Mouse (Mus musculus): Measurements from ENCODE around the gene Enpp7. TPM values are rescaled to one million over a fixed set of nuclear protein-coding genes. Genes with fewer than 3 reads are reported as not detected.

Enpp7 gene
- polyA plus RNA-seq, 1 experiment from 2014 or later = not detected

GRCm38 (mm10) chr11:119022068-119022894 is 34.3 kb downstream of the Enpp7 start:
- Histone ChIP-seq H3K9ac (replicated peaks; ENCODE audit: low read depth, low read length) (peak overlapping the region; percentile 47), H3K4me1 (ENCODE audit: control insufficient read depth, insufficient read depth, low read length) (peaks cover 35% of the 10 kb centered on the region), H3K27me3 (ENCODE audit: control insufficient read depth, insufficient read depth, low read length) (no peaks in the 10 kb centered on the region), H3K36me3 (ENCODE audit: control insufficient read depth, insufficient read depth, low read length) (peaks cover 10% of the 10 kb centered on the region), H3K27ac (ENCODE audit: low read length) (peak overlapping the region; percentile 56), H3K9me3 (ENCODE audit: control insufficient read depth, low read depth, low read length) (no peaks in the 10 kb centered on the region), H3K4me2 (replicated peaks; ENCODE audit: low read depth, low read length) (peak overlapping the region; percentile 78), H3K4me3 (ENCODE audit: low read depth, low read length) (peak overlapping the region; percentile 92)
- ATAC-seq (ENCODE audit: insufficient number of reproducible peaks, insufficient read depth, low FRiP score, low read depth) = no peak
- 4% methylated on average over 42 of the region's 42 CpGs for WGBS

- peak; percentile 90 for ATAC-seq (ENCODE audit: insufficient number of reproducible peaks, insufficient read depth, low FRiP score, low read depth)
- Histone ChIP-seq H3K27ac (ENCODE audit: low read length) (peak within 1 kb of the TSS; percentile 89), H3K4me3 (ENCODE audit: low read depth, low read length) (peak within 1 kb of the TSS; percentile 92), H3K36me3 (ENCODE audit: control insufficient read depth, insufficient read depth, low read length) (peaks cover 18% of the 10 kb centered on the region), H3K9me3 (ENCODE audit: control insufficient read depth, low read depth, low read length) (no peaks in the 10 kb centered on the region), H3K4me2 (replicated peaks; ENCODE audit: low read depth, low read length) (peak within 1 kb of the TSS; percentile 78), H3K9ac (replicated peaks; ENCODE audit: low read depth, low read length) (peak within 1 kb of the TSS; percentile 75), H3K27me3 (ENCODE audit: control insufficient read depth, insufficient read depth, low read length) (no peaks in the 10 kb centered on the region), H3K4me1 (ENCODE audit: control insufficient read depth, insufficient read depth, low read length) (peaks cover 35% of the 10 kb centered on the region)
- WGBS = under 1% methylated on average over 81 of the region's 99 CpGs
Observed at GRCm38 (mm10) chr11:119022895-119023615, 35.1 kb downstream of the Enpp7 start, which contains the start of gene Cbx2. Gene Cbx2, plus strand, starts transcription at chr11:119022962.

- Histone ChIP-seq H3K4me1 (ENCODE audit: control insufficient read depth, insufficient read depth, low read length) (peaks cover 35% of the 10 kb centered on the region), H3K4me3 (ENCODE audit: low read depth, low read length) (peak overlapping the region; percentile 92), H3K9me3 (ENCODE audit: control insufficient read depth, low read depth, low read length) (no peaks in the 10 kb centered on the region), H3K9ac (replicated peaks; ENCODE audit: low read depth, low read length) (peak overlapping the region; percentile 75), H3K4me2 (replicated peaks; ENCODE audit: low read depth, low read length) (peak overlapping the region; percentile 78), H3K27ac (ENCODE audit: low read length) (peak overlapping the region; percentile 89), H3K27me3 (ENCODE audit: control insufficient read depth, insufficient read depth, low read length) (no peaks in the 10 kb centered on the region), H3K36me3 (ENCODE audit: control insufficient read depth, insufficient read depth, low read length) (peaks cover 24% of the 10 kb centered on the region)
- no peak for ATAC-seq (ENCODE audit: insufficient number of reproducible peaks, insufficient read depth, low FRiP score, low read depth)
- WGBS = 2% methylated on average over 15 of the region's 15 CpGs
Observed at GRCm38 (mm10) chr11:119023616-119023980, 35.6 kb downstream of the Enpp7 start.

GRCm38 (mm10) chr11:119024260-119024659 is 36.3 kb downstream of the Enpp7 start:
- no peaks in the 10 kb centered on the region for H3K27me3 ChIP-seq (ENCODE audit: control insufficient read depth, insufficient read depth, low read length)
- H3K4me3 ChIP-seq (ENCODE audit: low read depth, low read length) = peak overlapping the region; percentile 92
- H3K9me3 ChIP-seq (ENCODE audit: control insufficient read depth, low read depth, low read length) = no peaks in the 10 kb centered on the region
- H3K4me1 ChIP-seq (ENCODE audit: control insufficient read depth, insufficient read depth, low read length) = peaks cover 35% of the 10 kb centered on the region
- peak overlapping the region; percentile 75; the same call in 1 of the 2 replicates for H3K9ac ChIP-seq (replicated peaks; ENCODE audit: low read depth, low read length)
- H3K4me2 ChIP-seq (replicated peaks; ENCODE audit: low read depth, low read length) = peak overlapping the region; percentile 78
- WGBS = 7% methylated on average over 7 of the region's 7 CpGs
- ATAC-seq (ENCODE audit: insufficient number of reproducible peaks, insufficient read depth, low FRiP score, low read depth) = no peak
- H3K36me3 ChIP-seq (ENCODE audit: control insufficient read depth, insufficient read depth, low read length) = peaks cover 30% of the 10 kb centered on the region
- H3K27ac ChIP-seq (ENCODE audit: low read length) = peak overlapping the region; percentile 89

- Histone ChIP-seq H3K4me1 (ENCODE audit: control insufficient read depth, insufficient read depth, low read length) (peaks cover 35% of the 10 kb centered on the region), H3K27ac (ENCODE audit: low read length) (no peak overlapping the region), H3K9ac (replicated peaks; ENCODE audit: low read depth, low read length) (no peak overlapping the region), H3K4me2 (replicated peaks; ENCODE audit: low read depth, low read length) (no peak overlapping the region), H3K9me3 (ENCODE audit: control insufficient read depth, low read depth, low read length) (no peaks in the 10 kb centered on the region), H3K36me3 (ENCODE audit: control insufficient read depth, insufficient read depth, low read length) (peaks cover 38% of the 10 kb centered on the region), H3K4me3 (ENCODE audit: low read depth, low read length) (no peak overlapping the region), H3K27me3 (ENCODE audit: control insufficient read depth, insufficient read depth, low read length) (no peaks in the 10 kb centered on the region)
- no peak for ATAC-seq (ENCODE audit: insufficient number of reproducible peaks, insufficient read depth, low FRiP score, low read depth)
- WGBS = 58% methylated on average over 12 of the region's 12 CpGs
Observed at GRCm38 (mm10) chr11:119026203-119026602, 38.2 kb downstream of the Enpp7 start.

- no peak for ATAC-seq (ENCODE audit: insufficient number of reproducible peaks, insufficient read depth, low FRiP score, low read depth)
- 2% methylated on average over 26 of the region's 26 CpGs for WGBS
- H3K9me3 ChIP-seq (ENCODE audit: control insufficient read depth, low read depth, low read length) = no peaks in the 10 kb centered on the region
- H3K9ac ChIP-seq (replicated peaks; ENCODE audit: low read depth, low read length) = no peak overlapping the region
- H3K4me1 ChIP-seq (ENCODE audit: control insufficient read depth, insufficient read depth, low read length) = peaks cover 17% of the 10 kb centered on the region; the same call in 1 of the 2 replicates
- H3K4me3 ChIP-seq (ENCODE audit: low read depth, low read length) = 0 out of 2 replicates have a peak overlapping the region, but pooled peaks have one; percentile 14
- peak overlapping the region; percentile 37 for H3K4me2 ChIP-seq (replicated peaks; ENCODE audit: low read depth, low read length)
- H3K27ac ChIP-seq (ENCODE audit: low read length) = no peak overlapping the region
- peaks cover 15% of the 10 kb centered on the region for H3K27me3 ChIP-seq (ENCODE audit: control insufficient read depth, insufficient read depth, low read length)
- peaks cover 15% of the 10 kb centered on the region for H3K36me3 ChIP-seq (ENCODE audit: control insufficient read depth, insufficient read depth, low read length)
Observed at GRCm38 (mm10) chr11:119033874-119034558, 46.0 kb downstream of the Enpp7 start.

GRCm38 (mm10) chr11:119034635-119035034 is 46.6 kb downstream of the Enpp7 start:
- Histone ChIP-seq H3K4me2 (replicated peaks; ENCODE audit: low read depth, low read length) (peak overlapping the region; percentile 37), H3K9me3 (ENCODE audit: control insufficient read depth, low read depth, low read length) (no peaks in the 10 kb centered on the region), H3K4me1 (ENCODE audit: control insufficient read depth, insufficient read depth, low read length) (peaks cover 23% of the 10 kb centered on the region), H3K9ac (replicated peaks; ENCODE audit: low read depth, low read length) (no peak overlapping the region), H3K4me3 (ENCODE audit: low read depth, low read length) (0 out of 2 replicates have a peak overlapping the region, but pooled peaks have one; percentile 14), H3K36me3 (ENCODE audit: control insufficient read depth, insufficient read depth, low read length) (peaks cover 10% of the 10 kb centered on the region; the same call in 1 of the 2 replicates), H3K27me3 (ENCODE audit: control insufficient read depth, insufficient read depth, low read length) (peaks cover 15% of the 10 kb centered on the region), H3K27ac (ENCODE audit: low read length) (no peak overlapping the region)
- 3% methylated on average over 19 of the region's 19 CpGs for WGBS
- no peak for ATAC-seq (ENCODE audit: insufficient number of reproducible peaks, insufficient read depth, low FRiP score, low read depth)

- H3K9ac ChIP-seq (replicated peaks; ENCODE audit: low read depth, low read length) = no peak overlapping the region
- H3K27ac ChIP-seq (ENCODE audit: low read length) = no peak overlapping the region
- H3K9me3 ChIP-seq (ENCODE audit: control insufficient read depth, low read depth, low read length) = no peaks in the 10 kb centered on the region
- peaks cover 28% of the 10 kb centered on the region for H3K4me1 ChIP-seq (ENCODE audit: control insufficient read depth, insufficient read depth, low read length)
- H3K4me2 ChIP-seq (replicated peaks; ENCODE audit: low read depth, low read length) = no peak overlapping the region
- no peak overlapping the region for H3K4me3 ChIP-seq (ENCODE audit: low read depth, low read length)
- peaks cover 15% of the 10 kb centered on the region for H3K27me3 ChIP-seq (ENCODE audit: control insufficient read depth, insufficient read depth, low read length)
- H3K36me3 ChIP-seq (ENCODE audit: control insufficient read depth, insufficient read depth, low read length) = peaks cover 9% of the 10 kb centered on the region; the same call in 1 of the 2 replicates
- no peak for ATAC-seq (ENCODE audit: insufficient number of reproducible peaks, insufficient read depth, low FRiP score, low read depth)
- WGBS = 6% methylated on average over 21 of the region's 21 CpGs
Observed at GRCm38 (mm10) chr11:119035094-119035685, 47.2 kb downstream of the Enpp7 start.

All from stomach, embryonic 14.5 days (tissue).